Mouse (Mus musculus) kidney, postnatal 4 days (tissue): Measurements from ENCODE around the gene Kl.

Experiments used
- DNase-seq, 2 experiments: peaks; one replicate each; pipeline ENCODE4 v3.0.0; 2021; ENCODE audit warnings: mixed read lengths in 2 of 2

The Kl gene

GRCm38 (mm10) chr5:150952328-150952668 lies at the start of gene Kl:
Kl (plus strand) TSS chr5:150952607.
- peak; percentile 59 to 76 for DNase-seq

GRCm38 (mm10) chr5:150906053-150907040 lies 46.1 kb upstream of the Kl start:
- no peak for DNase-seq

DNA sequence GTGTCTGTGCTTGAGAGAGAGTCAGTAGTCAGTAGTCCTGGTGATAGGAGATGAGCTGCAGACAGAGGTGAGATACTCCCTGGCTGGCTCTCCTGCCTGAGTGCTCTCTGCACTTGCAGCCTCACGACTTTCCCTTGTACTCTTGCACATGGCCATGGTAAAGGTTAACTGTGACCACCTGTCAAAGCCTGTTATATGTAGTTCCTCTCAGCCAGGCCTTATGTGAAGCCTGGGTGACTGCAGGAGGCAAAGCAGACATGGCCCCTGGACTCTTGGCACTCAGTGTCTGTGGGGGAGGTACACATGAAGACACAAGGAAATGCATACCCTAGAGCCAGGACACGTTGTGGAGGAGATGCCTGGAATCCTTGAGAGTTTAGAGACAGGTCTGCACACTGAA lies 40.3 kb upstream of the Kl start:
- DNase-seq: peak; percentile 48 to 68

- DNase-seq: peak; percentile 30 to 56
These were observed 39.8 kb upstream of the Kl start for GRCm38 (mm10) chr5:150912656-150913055.

GRCm38 (mm10) chr5:150915080-150916055 lies 37.0 kb upstream of the Kl start:
- peak in 1 of 2 experiments; percentile 22 for DNase-seq

- peak; percentile 49 to 59 for DNase-seq
These were observed 35.1 kb upstream of the Kl start for GRCm38 (mm10) chr5:150917131-150917858.

- no peak for DNase-seq
These were observed 33.8 kb upstream of the Kl start for GRCm38 (mm10) chr5:150918599-150918998.

DNA sequence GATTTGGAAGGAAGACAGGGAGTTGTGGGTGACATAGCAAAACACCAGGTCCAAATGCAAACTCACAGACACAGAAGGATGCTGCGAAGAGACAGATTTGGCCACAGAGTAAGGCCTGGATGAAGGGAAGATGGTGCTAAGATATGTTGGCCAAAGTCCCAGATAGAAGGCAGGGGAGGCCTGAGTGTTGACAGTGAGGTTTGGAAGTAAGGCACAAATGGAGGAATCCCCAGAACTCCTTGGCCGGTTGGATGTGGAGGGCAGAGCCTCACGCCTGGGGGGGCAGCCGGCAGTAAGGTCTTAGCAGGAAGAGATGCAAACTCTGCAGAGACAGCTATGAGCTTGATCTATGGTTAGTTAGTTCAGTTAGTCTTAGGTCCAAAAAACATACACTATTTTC lies 33.1 kb upstream of the Kl start:
- no peak for DNase-seq

DNA sequence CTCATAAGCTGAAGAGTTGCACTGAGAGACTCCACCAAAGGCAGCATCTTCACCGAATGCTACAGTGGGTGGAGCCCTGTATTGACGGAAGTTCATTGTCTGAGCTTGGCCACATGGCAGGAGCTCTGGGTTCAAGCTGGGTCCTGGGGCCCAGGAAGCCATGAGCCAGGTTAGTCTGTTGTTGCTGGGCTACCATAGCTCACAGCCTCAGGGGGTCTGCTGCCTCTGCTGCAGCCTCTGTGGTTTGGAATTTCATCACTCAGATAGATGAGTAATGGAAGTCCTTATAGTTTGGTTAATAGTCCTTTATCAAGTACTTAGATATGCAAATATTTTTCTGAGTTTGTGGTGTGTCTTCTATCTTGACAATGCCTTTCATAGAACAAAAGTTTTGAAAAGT lies 32.4 kb upstream of the Kl start:
- DNase-seq: no peak

GRCm38 (mm10) chr5:150929406-150929805 lies 23.0 kb upstream of the Kl start:
- DNase-seq: no peak

DNA sequence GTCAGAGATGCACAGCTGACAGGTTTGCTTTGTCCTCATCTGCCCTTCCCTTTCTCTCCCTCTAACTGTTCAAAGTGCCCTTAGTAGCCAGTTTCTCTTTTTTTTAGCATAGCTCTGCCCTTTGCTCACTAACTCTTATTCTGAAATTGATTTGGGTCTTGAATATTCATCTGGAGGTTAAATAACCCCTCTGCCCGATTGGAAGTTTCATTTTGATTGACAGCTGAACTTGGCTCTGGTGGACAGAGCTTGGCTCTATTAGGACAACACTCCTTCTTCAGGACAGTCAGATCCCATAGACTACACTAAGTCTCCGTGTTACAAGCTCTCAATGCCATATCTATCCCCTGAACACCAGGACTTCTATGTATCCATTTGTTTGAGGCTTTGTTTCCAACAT lies 19.8 kb upstream of the Kl start:
- DNase-seq: no peak

GRCm38 (mm10) chr5:150936213-150936612 lies 16.2 kb upstream of the Kl start:
- no peak for DNase-seq

DNA sequence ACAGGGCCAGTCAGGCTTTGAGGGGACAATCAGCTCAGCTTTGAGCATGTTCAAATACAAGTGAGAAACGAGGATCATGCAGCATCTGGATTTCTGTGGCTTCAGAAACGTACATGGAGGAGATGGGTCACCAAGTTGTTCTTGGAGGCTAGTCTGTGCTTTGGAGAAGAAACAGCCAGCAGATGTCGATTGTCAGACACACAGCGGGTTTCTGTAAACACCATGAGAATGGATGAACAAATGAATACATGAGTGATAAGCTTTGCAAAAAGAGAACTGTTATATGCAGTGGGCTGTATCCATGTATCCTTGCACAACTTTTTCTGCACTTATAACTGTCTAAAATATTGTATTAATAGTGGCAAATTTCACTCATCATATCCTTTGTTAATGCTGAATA lies 15.6 kb upstream of the Kl start:
- DNase-seq: no peak

GRCm38 (mm10) chr5:150937501-150937900 lies 14.9 kb upstream of the Kl start:
- no peak for DNase-seq

DNA sequence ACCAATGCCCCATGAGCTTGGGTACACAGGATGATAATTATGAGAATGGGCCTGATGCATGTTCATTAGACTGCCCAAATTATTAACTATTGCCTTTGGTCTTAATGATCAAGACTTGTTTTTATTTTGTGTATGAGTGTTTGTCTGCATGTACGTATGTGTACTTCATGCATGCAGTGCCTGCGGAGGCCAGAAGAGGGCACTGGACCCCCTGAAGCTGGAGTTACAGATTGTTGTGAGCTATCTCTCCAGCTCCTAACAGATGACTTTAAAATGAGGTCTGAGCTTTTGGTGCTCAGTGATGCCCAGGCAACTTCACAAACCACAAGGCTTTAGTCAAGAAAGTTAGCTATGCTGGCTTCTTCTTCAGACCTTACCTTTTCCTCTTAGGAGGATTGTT lies 6.8 kb upstream of the Kl start:
- peak in 1 of 2 experiments; percentile 16 for DNase-seq

GRCm38 (mm10) chr5:150949131-150949530 lies 3.3 kb upstream of the Kl start:
- no peak for DNase-seq

GRCm38 (mm10) chr5:150951325-150951724 lies 1.1 kb upstream of the Kl start:
- DNase-seq: no peak

DNA sequence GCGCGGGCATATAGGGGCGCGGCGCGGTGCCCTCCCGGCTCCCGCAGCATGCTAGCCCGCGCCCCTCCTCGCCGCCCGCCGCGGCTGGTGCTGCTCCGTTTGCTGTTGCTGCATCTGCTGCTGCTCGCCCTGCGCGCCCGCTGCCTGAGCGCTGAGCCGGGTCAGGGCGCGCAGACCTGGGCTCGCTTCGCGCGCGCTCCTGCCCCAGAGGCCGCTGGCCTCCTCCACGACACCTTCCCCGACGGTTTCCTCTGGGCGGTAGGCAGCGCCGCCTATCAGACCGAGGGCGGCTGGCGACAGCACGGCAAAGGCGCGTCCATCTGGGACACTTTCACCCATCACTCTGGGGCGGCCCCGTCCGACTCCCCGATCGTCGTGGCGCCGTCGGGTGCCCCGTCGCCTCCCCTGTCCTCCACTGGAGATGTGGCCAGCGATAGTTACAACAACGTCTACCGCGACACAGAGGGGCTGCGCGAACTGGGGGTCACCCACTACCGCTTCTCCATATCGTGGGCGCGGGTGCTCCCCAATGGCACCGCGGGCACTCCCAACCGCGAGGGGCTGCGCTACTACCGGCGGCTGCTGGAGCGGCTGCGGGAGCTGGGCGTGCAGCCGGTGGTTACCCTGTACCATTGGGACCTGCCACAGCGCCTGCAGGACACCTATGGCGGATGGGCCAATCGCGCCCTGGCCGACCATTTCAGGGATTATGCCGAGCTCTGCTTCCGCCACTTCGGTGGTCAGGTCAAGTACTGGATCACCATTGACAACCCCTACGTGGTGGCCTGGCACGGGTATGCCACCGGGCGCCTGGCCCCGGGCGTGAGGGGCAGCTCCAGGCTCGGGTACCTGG lies 488 bp downstream of the Kl start:
- peak; percentile 61 to 78 for DNase-seq

DNA sequence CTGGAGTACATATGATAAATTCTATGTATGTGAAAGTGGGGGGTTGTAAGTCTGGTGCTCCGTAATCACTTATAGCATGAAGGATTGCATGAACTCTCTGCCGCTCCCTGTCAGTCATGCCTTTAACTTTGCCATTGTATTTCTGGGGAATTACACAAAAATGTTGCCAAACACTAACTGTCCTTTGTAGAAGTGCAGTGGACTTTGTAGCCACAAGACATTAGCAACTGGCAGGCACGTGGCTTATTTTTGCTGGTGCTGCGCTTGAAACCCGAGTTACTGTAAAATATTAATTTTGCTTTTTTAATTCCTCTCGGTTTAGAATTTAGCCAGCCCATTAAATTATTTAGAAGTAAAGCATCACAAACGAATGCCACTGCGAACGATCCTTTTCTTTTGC lies 2.4 kb downstream of the Kl start:
- no peak for DNase-seq

DNA sequence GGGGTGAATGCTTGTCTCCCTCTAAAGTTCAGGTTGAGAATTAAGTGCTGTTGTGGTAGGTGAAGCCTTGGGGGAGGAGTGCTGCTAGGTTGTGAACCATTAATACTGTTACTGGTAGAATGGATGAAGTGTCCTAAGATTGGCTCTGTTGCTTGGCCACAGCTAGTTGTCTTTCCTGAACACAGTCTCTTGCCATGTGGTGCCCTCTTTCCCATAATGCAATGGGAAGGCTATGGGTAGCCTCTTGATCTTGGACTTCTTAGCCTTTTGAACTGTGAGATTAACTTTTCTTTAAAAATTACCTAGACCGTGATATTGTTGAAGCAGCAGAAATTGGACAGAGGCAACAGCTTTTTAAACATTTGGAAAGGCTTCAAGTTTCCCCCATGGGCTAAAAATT lies 7.5 kb downstream of the Kl start:
- no peak for DNase-seq

GRCm38 (mm10) chr5:150961615-150962014 lies 9.2 kb downstream of the Kl start:
- no peak for DNase-seq

GRCm38 (mm10) chr5:150962756-150963155 lies 10.3 kb downstream of the Kl start:
- no peak for DNase-seq
